Mouse (Mus musculus): Measurements from ENCODE around the gene Gm10337. TPM values are rescaled to one million over a fixed set of nuclear protein-coding genes. Genes with fewer than 3 reads are reported as not detected.

The Gm10337 gene
- polyA plus RNA-seq, 1 experiment from 2014 or later: 4.3 TPM

DNA sequence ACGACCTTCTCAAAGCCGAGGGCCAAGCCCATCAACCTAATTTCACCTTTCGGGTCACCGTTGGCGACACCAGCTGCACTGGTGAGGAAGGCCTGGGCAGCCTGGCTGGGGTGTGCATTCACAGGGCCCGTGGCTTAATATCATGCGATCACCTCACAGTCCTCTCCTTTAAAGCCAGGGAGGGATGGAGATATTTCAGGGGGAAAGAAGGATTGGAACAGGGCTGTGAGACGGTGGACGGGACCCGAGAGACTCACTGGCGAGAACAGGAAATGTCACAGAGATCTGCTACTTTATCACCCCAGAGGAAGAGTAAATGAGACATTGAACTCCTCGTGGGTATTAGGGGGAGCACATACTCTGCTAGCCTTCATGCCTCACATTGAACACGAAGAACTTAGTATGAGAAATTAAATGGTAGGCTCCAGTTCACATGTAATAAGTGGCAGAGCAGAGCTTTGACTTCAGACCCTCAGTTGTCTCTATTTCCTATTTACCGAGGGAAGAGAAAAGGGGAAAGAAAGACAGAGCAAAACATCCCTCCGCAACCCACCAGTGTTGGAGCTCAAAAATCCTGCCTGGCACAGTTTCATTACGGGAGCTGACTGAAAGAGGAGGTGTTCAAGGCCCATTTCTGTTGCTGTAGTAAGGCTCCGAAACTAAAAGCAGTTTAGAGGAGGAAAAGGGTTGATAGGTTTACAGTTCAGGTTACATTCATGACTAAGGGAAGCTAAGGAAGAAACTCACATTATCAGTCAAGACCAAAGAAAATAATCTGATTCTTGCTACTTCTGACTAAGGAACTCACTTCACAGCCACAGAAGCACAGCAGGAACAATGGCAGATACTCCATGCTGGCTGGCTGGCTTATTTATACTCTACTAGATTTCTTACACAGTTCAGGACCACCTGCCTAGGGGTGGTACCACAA, 16.0 kb downstream of the Gm10337 start:
- Histone ChIP-seq H3K27me3 (no peaks in the 10 kb centered on the region), H3K4me3 (peak overlapping the region; percentile 55), H3K27ac (no peak overlapping the region), H3K9ac (peak overlapping the region; percentile 79), H3K36me3 (peaks cover 26% of the 10 kb centered on the region), H3K9me3 (replicated peaks) (no peaks in the 10 kb centered on the region), H3K4me1 (peaks cover 35% of the 10 kb centered on the region), H3K4me2 (replicated peaks) (peak overlapping the region; percentile 82)
- no peak for ATAC-seq (ENCODE audit: low FRiP score)
- WGBS: 71% methylated on average over 17 of the region's 17 CpGs

DNA sequence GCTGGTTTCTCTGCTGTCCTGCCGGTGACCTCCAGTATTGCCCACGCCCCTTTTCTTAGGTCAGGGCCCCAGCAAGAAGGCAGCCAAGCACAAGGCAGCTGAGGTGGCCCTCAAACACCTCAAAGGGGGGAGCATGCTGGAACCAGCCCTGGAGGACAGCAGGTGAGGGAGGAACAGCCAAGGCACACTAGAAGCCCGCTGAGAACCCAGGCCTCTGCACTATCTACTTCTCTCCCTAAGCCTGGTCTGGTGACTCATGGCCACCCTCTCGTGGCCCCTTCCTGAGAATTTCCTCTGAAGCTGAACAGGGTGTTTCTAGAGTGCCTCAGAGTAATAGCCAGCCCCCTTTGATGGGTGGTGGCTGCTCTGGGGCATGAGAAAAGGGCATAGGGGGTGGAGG, 16.9 kb downstream of the Gm10337 start:
- 92% methylated on average over 4 of the region's 4 CpGs for whole genome bisulfite sequencing
- H3K9me3 ChIP-seq (replicated peaks): no peaks in the 10 kb centered on the region
- ATAC-seq (ENCODE audit: low FRiP score): no peak
- no peak overlapping the region for H3K4me3 ChIP-seq
- H3K36me3 ChIP-seq: peaks cover 27% of the 10 kb centered on the region
- H3K4me2 ChIP-seq (replicated peaks): no peak overlapping the region
- no peaks in the 10 kb centered on the region for H3K27me3 ChIP-seq
- no peak overlapping the region for H3K27ac ChIP-seq
- H3K9ac ChIP-seq: no peak overlapping the region
- peaks cover 26% of the 10 kb centered on the region for H3K4me1 ChIP-seq

DNA sequence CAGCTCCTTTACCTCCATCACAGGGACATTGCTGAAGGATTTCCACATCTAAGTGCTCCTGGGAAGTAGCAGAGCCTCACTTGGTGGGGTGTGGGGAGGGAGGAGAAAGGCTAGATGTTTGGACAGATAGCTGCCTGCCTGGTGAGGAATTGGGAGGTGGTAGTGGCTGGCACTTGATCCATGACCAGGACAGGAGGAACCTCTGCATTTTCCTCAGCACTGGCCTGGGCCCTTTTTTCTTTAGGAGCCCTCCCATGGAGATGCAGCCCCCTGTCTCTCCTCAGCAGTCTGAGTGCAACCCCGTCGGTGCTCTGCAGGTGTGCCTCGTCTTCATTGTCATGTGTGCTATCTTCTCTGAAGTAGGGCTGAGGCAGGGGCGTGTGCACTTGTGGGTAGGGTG, 18.0 kb downstream of the Gm10337 start:
- peaks cover 27% of the 10 kb centered on the region for H3K36me3 ChIP-seq
- no peak for ATAC-seq (ENCODE audit: low FRiP score)
- 77% methylated on average over 4 of the region's 4 CpGs for WGBS
- H3K27ac ChIP-seq: no peak overlapping the region
- H3K4me2 ChIP-seq (replicated peaks): no peak overlapping the region
- no peak overlapping the region for H3K4me3 ChIP-seq
- no peaks in the 10 kb centered on the region for H3K9me3 ChIP-seq (replicated peaks)
- no peaks in the 10 kb centered on the region for H3K27me3 ChIP-seq
- peaks cover 17% of the 10 kb centered on the region for H3K4me1 ChIP-seq
- no peak overlapping the region for H3K9ac ChIP-seq

DNA sequence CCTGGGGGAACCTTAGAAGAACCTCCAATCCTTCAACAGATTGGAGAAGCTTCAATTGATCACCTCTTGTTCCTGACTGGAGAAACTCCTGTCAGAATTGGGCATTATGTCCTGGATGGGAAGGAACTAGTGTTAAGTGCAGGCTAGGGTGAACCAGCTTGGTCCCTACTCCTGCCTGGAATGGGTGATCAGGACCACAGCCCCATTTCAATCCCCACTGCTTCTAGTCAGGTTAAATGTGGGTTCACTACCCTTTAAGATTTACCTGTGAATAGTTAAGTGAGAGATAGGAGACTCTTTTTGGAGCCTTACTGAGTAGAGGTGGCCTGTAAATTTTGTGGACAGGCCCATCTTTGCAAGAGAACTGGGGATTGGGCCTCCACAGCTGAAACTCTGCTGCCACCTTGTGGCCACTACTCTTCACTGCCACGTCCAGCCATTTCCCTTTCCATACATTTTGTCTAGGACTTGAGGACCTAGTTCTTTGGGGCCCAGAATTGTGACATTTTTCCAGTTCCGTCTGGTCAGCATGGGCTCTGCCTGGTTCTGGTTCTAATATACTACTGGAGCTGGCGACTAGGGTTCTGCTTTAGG, 21.5 kb downstream of the Gm10337 start, which contains the start of gene Npff:
Gene Npff (minus strand): TSS at position 51 of the 594 bp plus-strand sequence.
- Histone ChIP-seq H3K36me3 (peaks cover 48% of the 10 kb centered on the region), H3K9ac (no peak within 1 kb of the TSS), H3K27ac (0 out of 2 replicates have a peak within 1 kb of the TSS, but pooled peaks have one; percentile 13), H3K9me3 (replicated peaks) (no peaks in the 10 kb centered on the region), H3K4me3 (no peak within 1 kb of the TSS), H3K4me2 (replicated peaks) (no peak within 1 kb of the TSS), H3K27me3 (no peaks in the 10 kb centered on the region), H3K4me1 (peaks cover 3% of the 10 kb centered on the region; the same call in 1 of the 2 replicates)
- WGBS: 9% methylated on average over 3 of the region's 3 CpGs
- ATAC-seq (ENCODE audit: low FRiP score): 0 out of 2 replicates have a peak, but pooled peaks have one; percentile 29

DNA sequence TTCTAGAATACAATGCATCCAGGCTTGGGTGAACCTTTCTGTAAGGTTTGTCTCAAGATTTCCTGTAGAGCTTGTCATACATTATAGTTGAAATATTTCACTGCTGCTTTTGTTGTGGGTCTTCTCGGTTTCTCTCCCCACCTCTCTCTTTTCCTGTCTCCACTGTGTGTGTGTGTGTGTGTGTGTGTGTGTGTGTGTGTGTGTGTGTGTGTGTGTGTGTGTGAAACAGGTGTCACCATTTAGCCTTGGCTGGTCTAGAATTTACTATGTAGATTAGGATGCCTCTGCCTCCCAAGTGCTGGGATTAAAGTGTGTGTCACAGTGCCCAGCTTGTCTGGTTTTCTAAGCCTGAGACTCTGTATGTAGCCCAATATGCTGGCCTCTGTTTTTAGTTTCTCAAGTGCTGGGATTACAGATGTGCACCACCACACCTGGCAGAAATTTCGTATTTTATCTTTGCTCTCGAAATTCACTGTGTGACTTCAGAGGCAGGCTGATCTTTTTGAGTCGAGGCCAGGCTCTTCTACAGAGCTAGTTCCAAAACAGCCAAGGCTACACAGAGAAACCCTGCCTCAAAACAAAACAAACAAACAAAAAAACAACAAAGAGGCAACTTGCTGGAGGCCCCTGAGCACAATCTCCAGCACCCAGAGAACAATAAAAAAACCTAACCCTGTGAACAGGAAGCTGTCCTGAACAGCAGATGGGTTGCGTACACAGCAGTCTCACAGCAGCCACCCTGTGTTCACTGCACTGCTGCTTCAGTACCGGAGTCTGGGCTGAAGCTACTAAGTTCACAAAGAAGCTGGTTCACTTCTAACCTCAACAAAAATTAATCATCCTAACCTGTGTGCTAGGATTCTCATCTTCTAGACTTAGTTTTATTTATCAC, 22.8 kb downstream of the Gm10337 start:
- Histone ChIP-seq H3K9ac (no peak overlapping the region), H3K4me1 (no peaks in the 10 kb centered on the region), H3K4me2 (replicated peaks) (no peak overlapping the region), H3K9me3 (replicated peaks) (no peaks in the 10 kb centered on the region), H3K36me3 (peaks cover 55% of the 10 kb centered on the region), H3K27me3 (no peaks in the 10 kb centered on the region), H3K4me3 (no peak overlapping the region), H3K27ac (no peak overlapping the region)
- ATAC-seq (ENCODE audit: low FRiP score): no peak
- WGBS: 93% methylated on average over 6 of the region's 6 CpGs

DNA sequence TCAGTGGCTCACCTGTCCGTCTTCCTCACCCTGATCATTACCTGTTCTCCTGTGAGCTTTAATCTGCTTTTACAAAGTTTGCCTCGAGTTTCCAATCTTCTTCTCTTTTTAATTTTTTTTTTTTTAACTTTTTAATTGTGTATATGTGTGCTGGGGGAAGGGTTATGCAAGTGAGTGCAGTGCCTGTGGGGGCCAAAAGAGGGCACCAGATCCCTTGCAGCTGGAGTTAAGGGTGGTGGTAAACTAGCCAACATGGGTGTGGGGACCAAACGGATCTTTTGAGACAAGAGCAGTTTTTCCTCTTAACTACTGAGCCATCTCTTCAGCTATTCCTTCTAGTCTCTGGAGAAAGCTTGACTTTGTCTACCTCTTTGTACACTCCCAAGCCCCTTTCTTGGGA, 24.4 kb downstream of the Gm10337 start:
- H3K36me3 ChIP-seq: peaks cover 48% of the 10 kb centered on the region
- H3K27ac ChIP-seq: no peak overlapping the region
- no peak overlapping the region for H3K4me3 ChIP-seq
- no peak overlapping the region for H3K4me2 ChIP-seq (replicated peaks)
- no peak overlapping the region for H3K9ac ChIP-seq
- 80% methylated on average over 3 of the region's 3 CpGs for WGBS
- no peaks in the 10 kb centered on the region for H3K9me3 ChIP-seq (replicated peaks)
- ATAC-seq (ENCODE audit: low FRiP score): no peak
- no peaks in the 10 kb centered on the region for H3K4me1 ChIP-seq
- no peaks in the 10 kb centered on the region for H3K27me3 ChIP-seq

DNA sequence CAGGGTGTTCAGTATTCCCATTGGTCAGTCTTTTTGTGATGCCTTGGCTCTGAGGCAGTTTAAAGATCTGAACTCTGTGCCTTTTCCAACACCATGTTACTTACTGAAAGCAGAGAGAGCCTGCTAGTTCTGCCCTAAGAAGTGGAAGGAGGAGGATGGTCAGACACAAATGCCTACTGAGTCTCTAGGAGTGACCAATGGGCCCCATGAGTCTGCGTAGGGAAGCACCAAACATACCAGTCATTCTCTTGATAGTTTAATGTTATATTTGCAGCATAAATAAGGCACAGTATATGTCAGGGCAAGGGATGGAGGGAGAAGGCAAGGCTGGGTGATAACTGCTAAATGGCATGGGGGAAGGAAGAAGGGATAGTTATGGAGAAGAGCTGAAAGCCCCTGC, 24.9 kb downstream of the Gm10337 start:
- 100% methylated on average over 1 of the region's 1 CpGs for WGBS
- H3K4me3 ChIP-seq: no peak overlapping the region
- no peaks in the 10 kb centered on the region for H3K4me1 ChIP-seq
- no peak overlapping the region for H3K4me2 ChIP-seq (replicated peaks)
- H3K27ac ChIP-seq: no peak overlapping the region
- ATAC-seq (ENCODE audit: low FRiP score): no peak
- H3K9ac ChIP-seq: no peak overlapping the region
- H3K36me3 ChIP-seq: peaks cover 52% of the 10 kb centered on the region
- no peaks in the 10 kb centered on the region for H3K9me3 ChIP-seq (replicated peaks)
- H3K27me3 ChIP-seq: no peaks in the 10 kb centered on the region

DNA sequence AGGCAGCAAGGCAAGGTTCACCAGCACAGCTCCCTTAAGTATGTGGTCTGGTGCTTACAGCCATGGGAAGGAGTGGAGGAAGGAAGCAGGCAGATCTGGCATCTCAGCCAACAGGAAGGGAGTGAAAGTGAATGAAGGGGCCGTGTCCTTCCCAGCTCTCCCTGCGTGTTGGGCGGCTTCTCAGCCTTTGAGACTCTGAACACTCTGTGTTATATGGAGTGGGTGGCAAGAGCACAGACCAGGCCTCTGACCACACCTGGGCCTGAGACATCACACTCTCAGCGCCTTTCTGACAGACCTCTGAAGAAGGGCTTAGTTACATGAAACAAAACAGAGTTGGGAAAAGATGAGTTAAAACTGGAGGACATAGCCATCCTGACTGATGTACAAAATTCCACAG, 27.0 kb downstream of the Gm10337 start:
- Histone ChIP-seq H3K4me3 (no peak overlapping the region), H3K9ac (no peak overlapping the region), H3K4me2 (replicated peaks) (no peak overlapping the region), H3K27me3 (no peaks in the 10 kb centered on the region), H3K9me3 (replicated peaks) (no peaks in the 10 kb centered on the region), H3K36me3 (peaks cover 53% of the 10 kb centered on the region), H3K4me1 (no peaks in the 10 kb centered on the region), H3K27ac (no peak overlapping the region)
- WGBS: 81% methylated on average over 4 of the region's 4 CpGs
- ATAC-seq (ENCODE audit: low FRiP score): no peak

DNA sequence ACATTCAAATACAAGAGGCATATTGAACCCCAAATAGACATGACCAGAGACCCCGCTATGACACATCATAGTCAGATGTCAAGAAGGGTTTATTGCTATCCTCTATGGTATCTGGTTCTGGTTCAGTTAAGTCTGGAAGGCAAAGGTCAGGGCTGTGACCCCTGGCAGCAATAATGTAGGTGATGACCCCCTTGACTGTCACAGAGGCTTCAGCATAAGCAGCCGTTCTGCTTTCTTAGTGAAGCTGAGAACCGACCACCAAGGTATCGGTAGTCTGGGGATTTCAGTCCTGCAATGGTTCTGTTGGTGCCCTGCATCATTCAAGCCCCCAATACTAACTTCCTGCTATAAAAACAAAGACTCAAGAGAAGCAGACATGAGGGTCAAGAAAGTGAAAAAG, 28.1 kb downstream of the Gm10337 start:
- no peaks in the 10 kb centered on the region for H3K9me3 ChIP-seq (replicated peaks)
- no peaks in the 10 kb centered on the region for H3K27me3 ChIP-seq
- no peak overlapping the region for H3K4me2 ChIP-seq (replicated peaks)
- H3K36me3 ChIP-seq: peaks cover 61% of the 10 kb centered on the region
- H3K4me3 ChIP-seq: no peak overlapping the region
- no peak overlapping the region for H3K9ac ChIP-seq
- WGBS: 87% methylated on average over 4 of the region's 4 CpGs
- H3K4me1 ChIP-seq: no peaks in the 10 kb centered on the region
- no peak overlapping the region for H3K27ac ChIP-seq
- ATAC-seq (ENCODE audit: low FRiP score): no peak

DNA sequence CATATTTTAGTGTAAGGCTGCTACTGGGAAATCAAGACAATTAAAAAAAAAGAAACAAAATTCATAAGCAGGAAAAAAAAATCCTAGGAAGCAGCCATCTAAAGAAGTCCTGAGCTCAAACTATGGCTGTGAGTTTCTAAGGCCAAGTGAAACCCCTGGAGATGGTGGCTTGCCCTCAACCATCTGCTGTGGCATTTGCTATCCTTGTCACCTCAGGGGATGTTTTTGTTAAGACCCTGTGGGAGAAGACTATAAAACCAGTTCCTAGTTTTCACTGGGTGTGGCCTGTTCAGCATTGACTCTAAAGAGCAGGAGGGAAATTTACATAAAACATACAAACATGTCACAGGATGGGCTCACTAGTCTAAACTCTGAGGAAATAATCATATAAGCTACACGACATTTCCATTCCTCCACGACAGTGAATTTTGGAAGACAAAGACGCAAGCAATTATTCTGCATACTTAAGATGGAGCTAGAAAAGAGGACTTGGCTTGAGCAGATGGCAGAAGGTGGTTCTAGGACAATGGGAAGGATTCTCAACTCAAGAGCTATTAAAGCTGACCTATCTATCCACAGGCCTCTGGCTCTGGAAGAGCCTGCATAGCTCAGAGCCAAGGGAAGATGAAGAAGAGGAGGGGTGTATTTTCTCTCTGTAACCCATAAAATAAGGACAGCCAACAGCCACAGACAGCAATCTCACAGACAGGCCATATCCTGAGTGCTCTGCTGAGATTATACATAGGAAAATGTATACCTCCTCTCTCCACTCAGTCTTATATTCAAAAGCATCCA, 28.8 kb downstream of the Gm10337 start:
- 88% methylated on average over 3 of the region's 3 CpGs for WGBS
- H3K9me3 ChIP-seq (replicated peaks): no peaks in the 10 kb centered on the region
- no peaks in the 10 kb centered on the region for H3K27me3 ChIP-seq
- H3K27ac ChIP-seq: no peak overlapping the region
- H3K9ac ChIP-seq: no peak overlapping the region
- H3K4me3 ChIP-seq: no peak overlapping the region
- peaks cover 66% of the 10 kb centered on the region for H3K36me3 ChIP-seq
- no peak for ATAC-seq (ENCODE audit: low FRiP score)
- H3K4me1 ChIP-seq: no peaks in the 10 kb centered on the region
- H3K4me2 ChIP-seq (replicated peaks): no peak overlapping the region

DNA sequence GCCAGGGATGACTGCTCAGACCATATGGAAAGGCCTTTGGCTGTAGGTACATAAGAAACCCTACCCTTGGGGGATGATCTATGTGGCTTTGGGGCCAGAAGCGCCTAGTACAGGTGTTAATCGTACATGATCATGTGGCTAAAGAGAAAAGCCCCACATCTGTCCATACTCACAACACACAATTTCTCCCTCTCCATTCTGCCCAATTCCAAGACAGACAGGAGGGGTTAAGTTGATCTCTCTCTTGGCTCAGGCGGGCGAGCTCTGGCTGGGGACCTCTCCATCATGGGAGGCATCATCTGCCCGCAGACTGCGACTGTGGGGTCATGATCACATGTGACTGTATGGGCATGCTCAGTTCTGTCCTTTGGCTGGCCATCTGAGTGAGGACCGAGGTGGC, 30.4 kb downstream of the Gm10337 start:
- Histone ChIP-seq H3K9ac (no peak overlapping the region), H3K36me3 (peaks cover 62% of the 10 kb centered on the region), H3K27ac (no peak overlapping the region), H3K4me1 (no peaks in the 10 kb centered on the region), H3K27me3 (no peaks in the 10 kb centered on the region), H3K4me2 (replicated peaks) (no peak overlapping the region), H3K9me3 (replicated peaks) (no peaks in the 10 kb centered on the region), H3K4me3 (no peak overlapping the region)
- 95% methylated on average over 7 of the region's 7 CpGs for WGBS
- ATAC-seq (ENCODE audit: low FRiP score): no peak
